Mouse (Mus musculus): ENCODE results near the gene Hsf4. TPM values are rescaled to one million over a fixed set of nuclear protein-coding genes. Genes with fewer than 3 reads are reported as not detected.
A peak's percentile ranks its signal among the peaks of the same experiment; 100 is the strongest.

Gene Hsf4
- polyA plus RNA-seq, 1 experiment from 2014 or later: 0.19 TPM

DNA sequence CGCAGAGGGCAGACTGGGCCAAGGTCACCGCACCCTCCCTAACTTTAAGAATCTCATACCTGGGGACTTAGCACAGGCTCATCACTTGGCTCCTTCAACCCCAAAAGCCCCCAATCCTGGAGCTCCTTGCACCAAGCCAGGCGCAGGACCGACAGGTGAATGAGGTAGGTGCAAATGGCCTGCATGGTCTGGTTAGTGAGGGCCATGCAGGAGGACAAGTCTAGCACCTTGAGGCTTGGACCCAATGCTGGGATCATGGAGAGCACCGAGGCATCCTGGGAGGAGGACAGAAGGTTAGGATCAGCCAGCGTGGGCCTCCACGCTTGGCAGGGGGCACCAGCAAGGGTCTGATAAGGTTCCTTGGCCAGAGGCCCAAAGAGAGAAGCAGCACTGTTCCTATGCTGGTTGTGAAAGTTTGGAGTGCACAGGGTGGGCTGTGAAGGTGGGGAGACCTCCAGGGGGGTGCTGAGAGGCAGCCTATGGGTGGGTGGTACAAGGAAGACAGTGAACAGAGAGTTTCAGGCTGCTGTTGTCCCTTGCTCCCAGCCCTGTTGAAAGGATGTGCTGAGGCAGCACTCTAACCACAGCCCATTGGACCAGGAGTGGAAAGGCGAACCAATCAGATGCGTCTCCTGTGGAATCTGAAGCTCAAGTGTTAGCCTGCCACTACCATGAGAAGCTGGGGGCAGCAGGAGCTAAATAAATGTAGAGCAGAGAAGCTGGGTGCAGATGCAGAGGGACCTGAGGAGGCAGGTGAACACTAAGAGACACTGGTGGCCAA, 44.2 kb downstream of the Hsf4 start:
- Histone ChIP-seq H3K36me3 (peaks cover 77% of the 10 kb centered on the region), H3K27me3 (replicated peaks) (no peaks in the 10 kb centered on the region), H3K4me3 (no peak overlapping the region), H3K9me3 (no peaks in the 10 kb centered on the region), H3K9ac (no peak overlapping the region), H3K4me2 (replicated peaks) (no peak overlapping the region), H3K27ac (no peak overlapping the region), H3K4me1 (no peaks in the 10 kb centered on the region)
- WGBS: 86% methylated on average over 9 of the region's 9 CpGs
- no peak for ATAC-seq (ENCODE audit: low FRiP score, low read depth)

DNA sequence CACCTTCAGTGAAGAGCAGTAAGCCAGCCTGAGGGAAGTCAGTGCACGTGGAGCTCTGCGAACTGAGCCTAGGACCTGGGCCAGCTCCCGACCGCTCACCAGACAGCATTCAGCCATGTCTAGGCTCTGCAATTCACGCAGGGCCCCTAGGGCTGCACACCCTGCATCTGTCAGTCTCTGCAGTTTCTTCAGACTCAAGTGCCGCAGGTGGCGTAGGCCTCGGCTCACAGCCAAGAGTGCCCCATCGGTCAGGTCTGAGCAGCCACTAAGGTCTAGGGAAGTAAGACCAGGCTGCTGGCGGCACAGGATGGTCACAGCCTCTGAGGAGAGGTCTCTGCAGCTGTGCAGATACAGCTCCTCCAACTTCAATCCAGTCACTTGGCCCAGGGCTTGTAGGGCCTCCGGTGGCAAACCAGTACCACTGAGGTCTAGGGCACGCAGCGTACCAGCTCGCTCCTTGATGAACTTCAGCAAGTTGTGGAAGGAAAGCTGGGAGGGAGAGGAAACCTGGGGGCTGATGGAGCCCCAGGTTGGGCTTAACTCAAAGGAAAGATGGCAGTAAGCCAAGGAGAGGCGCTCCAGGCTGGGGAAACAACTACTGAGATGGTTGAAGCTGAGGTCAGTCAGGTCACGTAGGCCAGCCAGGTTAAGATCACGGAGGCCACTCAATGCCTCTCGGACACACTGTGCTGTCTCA, 45.6 kb downstream of the Hsf4 start:
- Histone ChIP-seq H3K27me3 (replicated peaks) (no peaks in the 10 kb centered on the region), H3K27ac (no peak overlapping the region), H3K9me3 (no peaks in the 10 kb centered on the region), H3K4me2 (replicated peaks) (no peak overlapping the region), H3K9ac (no peak overlapping the region), H3K36me3 (peaks cover 65% of the 10 kb centered on the region), H3K4me3 (no peak overlapping the region), H3K4me1 (no peaks in the 10 kb centered on the region)
- WGBS: 91% methylated on average over 18 of the region's 18 CpGs
- ATAC-seq (ENCODE audit: low FRiP score, low read depth): no peak

GRCm38 (mm10) chr8:105317941-105318340, 48.3 kb downstream of the Hsf4 start:
- H3K9me3 ChIP-seq: no peaks in the 10 kb centered on the region
- no peak overlapping the region for H3K4me2 ChIP-seq (replicated peaks)
- no peaks in the 10 kb centered on the region for H3K4me1 ChIP-seq
- 87% methylated on average over 4 of the region's 4 CpGs for WGBS
- no peak overlapping the region for H3K9ac ChIP-seq
- ATAC-seq (ENCODE audit: low FRiP score, low read depth): no peak
- no peak overlapping the region for H3K4me3 ChIP-seq
- H3K27me3 ChIP-seq (replicated peaks): no peaks in the 10 kb centered on the region
- peaks cover 56% of the 10 kb centered on the region for H3K36me3 ChIP-seq
- no peak overlapping the region for H3K27ac ChIP-seq

DNA sequence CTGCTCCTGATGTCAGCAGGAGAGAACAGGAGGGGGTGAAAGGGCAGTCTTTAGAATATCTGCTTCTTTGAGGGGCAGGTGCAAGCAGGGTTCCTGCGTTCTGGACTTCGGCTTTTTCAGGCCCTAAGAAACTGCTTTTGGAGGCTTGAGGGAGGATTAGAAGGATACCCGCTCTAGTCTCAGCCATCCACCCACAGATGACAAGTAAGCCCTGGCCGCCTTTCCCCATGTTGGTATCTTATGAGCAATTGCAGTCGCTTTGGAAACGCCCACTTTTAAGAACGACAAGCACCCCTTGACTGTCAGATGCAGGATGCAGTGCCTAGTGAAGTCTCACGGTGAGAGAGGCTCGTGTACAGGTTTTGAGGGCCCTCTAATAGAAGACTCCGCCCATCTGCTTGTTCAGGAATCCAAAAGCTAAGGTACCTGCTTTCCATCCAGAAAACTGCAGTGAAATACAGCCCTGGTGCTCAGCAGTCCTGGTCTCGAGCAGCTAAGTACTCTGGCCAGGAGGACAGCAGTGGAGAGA, 49.1 kb downstream of the Hsf4 start:
- no peak for ATAC-seq (ENCODE audit: low FRiP score, low read depth)
- Histone ChIP-seq H3K27ac (no peak overlapping the region), H3K4me2 (replicated peaks) (no peak overlapping the region), H3K4me1 (no peaks in the 10 kb centered on the region), H3K27me3 (replicated peaks) (no peaks in the 10 kb centered on the region), H3K9ac (no peak overlapping the region), H3K9me3 (no peaks in the 10 kb centered on the region), H3K36me3 (peaks cover 53% of the 10 kb centered on the region), H3K4me3 (no peak overlapping the region)
- 84% methylated on average over 11 of the region's 11 CpGs for WGBS

- Histone ChIP-seq H3K9ac (no peak overlapping the region), H3K9me3 (no peaks in the 10 kb centered on the region), H3K4me1 (peaks cover 21% of the 10 kb centered on the region), H3K36me3 (peaks cover 21% of the 10 kb centered on the region), H3K4me2 (replicated peaks) (no peak overlapping the region), H3K4me3 (no peak overlapping the region), H3K27me3 (replicated peaks) (no peaks in the 10 kb centered on the region), H3K27ac (no peak overlapping the region)
- ATAC-seq (ENCODE audit: low FRiP score, low read depth): no peak
- 94% methylated on average over 4 of the region's 4 CpGs for WGBS
Measured at GRCm38 (mm10) chr8:105323183-105323582, 53.6 kb downstream of the Hsf4 start.

MicroRNAs encoded within 50 kb of the gene (microRNA counts, 519-probe panel; counts per million panel counts)
- microRNA mmu-miR-328: 3,538 counts per million, percentile 73 among the panel's probes with 10 or more counts

Small RNA genes within 50 kb of the gene (microRNA-seq; reads per million reads assigned to microRNA genes)
- gene Gm27320: not detected
- gene Mir328: 150 reads per million, percentile 57 among the genes with 10 or more reads in this experiment

Other genes with a start within 250 kb of the Hsf4 start
- not detected in 2 replicates for gene Ces3a, start 221.2 kb upstream of the Hsf4 start, polyA plus RNA-seq (2016; fragmentation: Nextera tagmentation; extraction: Ambion mirVana)
- gene Ces3b, start 186.0 kb upstream of the Hsf4 start, polyA plus RNA-seq (2016; fragmentation: Nextera tagmentation; extraction: Ambion mirVana): not detected in 2 replicates
- gene Ces4a, start 138.0 kb upstream of the Hsf4 start, polyA plus RNA-seq (2016; fragmentation: Nextera tagmentation; extraction: Ambion mirVana): not detected in 2 replicates
- gene Cbfb, start 99.1 kb upstream of the Hsf4 start, polyA plus RNA-seq (2016; fragmentation: Nextera tagmentation; extraction: Ambion mirVana): 65.8 and 73.1 TPM in 2 replicates
- 26.4 and 27.1 TPM in 2 replicates for gene D230025D16Rik, start 44.7 kb upstream of the Hsf4 start, polyA plus RNA-seq (2016; fragmentation: Nextera tagmentation; extraction: Ambion mirVana)
- gene B3gnt9, start 14.6 kb upstream of the Hsf4 start, polyA plus RNA-seq (2016; fragmentation: Nextera tagmentation; extraction: Ambion mirVana): 6.5 TPM in 2 replicates
- gene Tradd, start 5.2 kb upstream of the Hsf4 start, polyA plus RNA-seq (2016; fragmentation: Nextera tagmentation; extraction: Ambion mirVana): 18.7 and 21.2 TPM in 2 replicates
- 0.90 and 1.0 TPM in 2 replicates for gene Fbxl8, start 5.2 kb upstream of the Hsf4 start, polyA plus RNA-seq (2016; fragmentation: Nextera tagmentation; extraction: Ambion mirVana)
- gene Nol3, start 6.3 kb downstream of the Hsf4 start, polyA plus RNA-seq (2016; fragmentation: Nextera tagmentation; extraction: Ambion mirVana): 3.5 and 4.3 TPM in 2 replicates
- 70.6 and 78.4 TPM in 2 replicates for gene 4931428F04Rik, start 20.1 kb downstream of the Hsf4 start, polyA plus RNA-seq (2016; fragmentation: Nextera tagmentation; extraction: Ambion mirVana)
- 15.9 and 16.3 TPM in 2 replicates for gene Exoc3l, start 26.3 kb downstream of the Hsf4 start, polyA plus RNA-seq (2016; fragmentation: Nextera tagmentation; extraction: Ambion mirVana)
- gene E2f4, start 27.9 kb downstream of the Hsf4 start, polyA plus RNA-seq (2016; fragmentation: Nextera tagmentation; extraction: Ambion mirVana): 66.0 and 75.6 TPM in 2 replicates
- 1.5 and 2.2 TPM in 2 replicates for gene Elmo3, start 35.8 kb downstream of the Hsf4 start, polyA plus RNA-seq (2016; fragmentation: Nextera tagmentation; extraction: Ambion mirVana)
- 1.2 and 1.3 TPM in 2 replicates for gene Lrrc29, start 56.5 kb downstream of the Hsf4 start, polyA plus RNA-seq (2016; fragmentation: Nextera tagmentation; extraction: Ambion mirVana)
- gene Tmem208, start 56.6 kb downstream of the Hsf4 start, polyA plus RNA-seq (2016; fragmentation: Nextera tagmentation; extraction: Ambion mirVana): 112 and 113 TPM in 2 replicates
- 0.92 and 0.98 TPM in 2 replicates for gene Fhod1, start 78.2 kb downstream of the Hsf4 start, polyA plus RNA-seq (2016; fragmentation: Nextera tagmentation; extraction: Ambion mirVana)
- gene Slc9a5, start 79.0 kb downstream of the Hsf4 start, polyA plus RNA-seq (2016; fragmentation: Nextera tagmentation; extraction: Ambion mirVana): 4.4 and 4.5 TPM in 2 replicates
- gene Plekhg4, start 103.5 kb downstream of the Hsf4 start, polyA plus RNA-seq (2016; fragmentation: Nextera tagmentation; extraction: Ambion mirVana): 0.35 and 0.75 TPM in 2 replicates
- gene Kctd19, start 143.7 kb downstream of the Hsf4 start, polyA plus RNA-seq (2016; fragmentation: Nextera tagmentation; extraction: Ambion mirVana): not detected in 2 replicates
- gene Lrrc36, start 143.8 kb downstream of the Hsf4 start, polyA plus RNA-seq (2016; fragmentation: Nextera tagmentation; extraction: Ambion mirVana): 1.6 and 1.8 TPM in 2 replicates
- gene Tppp3, start 201.7 kb downstream of the Hsf4 start, polyA plus RNA-seq (2016; fragmentation: Nextera tagmentation; extraction: Ambion mirVana): 242 and 246 TPM in 2 replicates
- gene Zdhhc1, start 227.1 kb downstream of the Hsf4 start, polyA plus RNA-seq (2016; fragmentation: Nextera tagmentation; extraction: Ambion mirVana): 29.0 and 30.7 TPM in 2 replicates
- 23.8 and 25.7 TPM in 2 replicates for gene Hsd11b2, start 249.0 kb downstream of the Hsf4 start, polyA plus RNA-seq (2016; fragmentation: Nextera tagmentation; extraction: Ambion mirVana)

Measured in neural tube, embryonic 12.5 days (tissue).